Mouse (Mus musculus) cerebellum, postnatal 25 days (tissue): Measurements from ENCODE around the gene Plxdc1.

ENCODE experiments used
- DNase-seq, 2 experiments: peaks; one replicate each; pipeline ENCODE4 v3.0.0; 2021; ENCODE audit warnings: mixed read lengths in 2 of 2

Plxdc1 gene

GRCm38 (mm10) chr11:97913111-97913510, 73.1 kb downstream of the Plxdc1 start:
- DNase-seq, result no peak

GRCm38 (mm10) chr11:97908634-97909348, 77.5 kb downstream of the Plxdc1 start:
- DNase-seq, result no peak

- DNase-seq, result no peak
These were observed 78.3 kb downstream of the Plxdc1 start for GRCm38 (mm10) chr11:97907935-97908334.

- DNase-seq, result no peak
These were observed 79.3 kb downstream of the Plxdc1 start for GRCm38 (mm10) chr11:97906905-97907304.

- no peak for DNase-seq
These were observed 80.3 kb downstream of the Plxdc1 start for GRCm38 (mm10) chr11:97905941-97906340.

- DNase-seq, result no peak
These were observed 80.7 kb downstream of the Plxdc1 start for GRCm38 (mm10) chr11:97905540-97905939.

GRCm38 (mm10) chr11:97904801-97905200, 81.4 kb downstream of the Plxdc1 start:
- DNase-seq, result no peak

- DNase-seq, result no peak
These were observed 84.4 kb downstream of the Plxdc1 start for GRCm38 (mm10) chr11:97901806-97902205.

GRCm38 (mm10) chr11:97899822-97900221, 86.4 kb downstream of the Plxdc1 start:
- peak; percentile 87 to 93 for DNase-seq

- DNase-seq, result no peak
These were observed 88.6 kb downstream of the Plxdc1 start for GRCm38 (mm10) chr11:97897568-97898185.

GRCm38 (mm10) chr11:97896655-97897054, 89.6 kb downstream of the Plxdc1 start:
- DNase-seq, result no peak

- DNase-seq, result no peak
These were observed 94.4 kb downstream of the Plxdc1 start for GRCm38 (mm10) chr11:97891821-97892220.

- no peak for DNase-seq
These were observed 100.8 kb downstream of the Plxdc1 start for GRCm38 (mm10) chr11:97885296-97885915.

GRCm38 (mm10) chr11:97884601-97885185, 101.6 kb downstream of the Plxdc1 start:
- DNase-seq, result no peak

GRCm38 (mm10) chr11:97883918-97884600, 102.2 kb downstream of the Plxdc1 start, which contains the start of gene Fbxo47:
Fbxo47 (minus strand) TSS chr11:97884154.
- DNase-seq, result peak; percentile 96 to 98

GRCm38 (mm10) chr11:97883542-97883917, 102.7 kb downstream of the Plxdc1 start:
- peak; percentile 72 to 80 for DNase-seq

GRCm38 (mm10) chr11:97880362-97880761, 105.9 kb downstream of the Plxdc1 start:
- no peak for DNase-seq

GRCm38 (mm10) chr11:97877341-97877740, 108.9 kb downstream of the Plxdc1 start:
- no peak for DNase-seq

GRCm38 (mm10) chr11:97874396-97874795, 111.8 kb downstream of the Plxdc1 start:
- DNase-seq, result no peak
